Mouse (Mus musculus): ENCODE measurements around the gene Arf6. TPM values are rescaled to one million over a fixed set of nuclear protein-coding genes. Genes with fewer than 3 reads are reported as not detected.

The Arf6 gene
- polyA plus RNA-seq, 1 experiment from 2014 or later: 20.7 TPM

DNA sequence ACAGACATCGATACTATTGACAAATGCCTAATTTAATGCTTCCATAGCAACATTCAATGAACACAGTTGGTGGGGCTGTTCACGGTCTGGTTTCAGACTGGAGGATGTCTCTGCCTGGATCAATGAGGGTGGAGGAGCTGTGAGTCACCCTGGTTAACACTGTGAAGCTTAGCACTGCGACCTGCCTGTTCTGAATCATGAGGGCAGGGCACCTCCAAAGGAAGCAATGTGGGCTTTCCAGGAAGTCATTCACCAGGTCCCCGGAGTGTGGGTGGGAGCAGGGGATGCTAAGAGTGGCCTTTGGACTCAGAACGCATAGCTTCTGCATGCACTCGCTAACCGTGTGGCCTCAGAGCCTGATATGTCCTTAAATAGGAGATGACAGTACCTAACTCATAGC, 44.8 kb downstream of the Arf6 start:
- no peak for ATAC-seq
- H3K27ac ChIP-seq (ENCODE audit: low read length): no peak overlapping the region

DNA sequence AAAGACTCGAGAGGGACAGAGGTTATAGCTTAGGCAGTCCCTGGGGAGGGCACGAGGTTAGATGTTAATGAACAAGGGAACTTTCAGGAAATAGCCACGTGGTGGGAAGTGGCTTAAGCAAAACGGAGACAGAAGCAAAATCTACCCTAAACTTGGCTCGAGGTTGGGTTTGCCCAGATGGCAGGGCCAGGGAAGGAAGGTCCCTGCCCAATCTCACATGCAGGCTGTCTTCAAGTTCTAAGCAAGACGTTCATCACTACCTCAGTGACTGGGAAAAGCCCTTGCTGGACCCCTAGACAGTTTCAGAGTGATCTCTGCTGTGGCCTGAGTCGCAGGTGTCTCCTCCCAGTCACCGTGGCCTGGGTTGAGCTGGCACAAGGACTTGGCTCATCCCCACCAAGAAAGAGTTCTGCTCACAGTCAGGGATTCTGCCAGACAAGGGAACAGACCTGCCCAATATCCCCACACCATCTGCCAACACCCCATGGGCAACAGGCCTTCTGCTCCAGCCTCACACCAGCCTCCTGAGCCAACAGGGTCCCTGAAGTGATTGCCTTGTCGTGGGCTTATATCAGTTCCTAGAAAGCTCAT, 45.8 kb downstream of the Arf6 start:
- H3K36me3 ChIP-seq (ENCODE audit: control insufficient read depth, insufficient read depth, low read length): no peaks in the 10 kb centered on the region
- no peak overlapping the region for H3K27ac ChIP-seq (ENCODE audit: low read length)
- WGBS: 66% methylated on average over 9 of the region's 9 CpGs
- no peak overlapping the region for H3K4me3 ChIP-seq (ENCODE audit: low read depth, low read length)
- H3K4me1 ChIP-seq (ENCODE audit: control insufficient read depth, insufficient read depth, low read length): no peaks in the 10 kb centered on the region
- no peaks in the 10 kb centered on the region for H3K9me3 ChIP-seq (replicated peaks; ENCODE audit: control insufficient read depth, low read length, poor library complexity, severe bottlenecking)
- no peak overlapping the region for H3K4me2 ChIP-seq (ENCODE audit: low read length)
- H3K9ac ChIP-seq (ENCODE audit: low read depth, low read length): no peak overlapping the region
- H3K27me3 ChIP-seq (ENCODE audit: control insufficient read depth, insufficient read depth, low read depth, low read length): no peaks in the 10 kb centered on the region
- ATAC-seq: no peak

More for the DNA sequence above, 44.8 kb downstream of the Arf6 start:
- Histone ChIP-seq H3K27me3 (ENCODE audit: control insufficient read depth, insufficient read depth, low read depth, low read length) (no peaks in the 10 kb centered on the region), H3K36me3 (ENCODE audit: control insufficient read depth, insufficient read depth, low read length) (no peaks in the 10 kb centered on the region), H3K4me3 (ENCODE audit: low read depth, low read length) (no peak overlapping the region), H3K4me1 (ENCODE audit: control insufficient read depth, insufficient read depth, low read length) (no peaks in the 10 kb centered on the region), H3K9me3 (replicated peaks; ENCODE audit: control insufficient read depth, low read length, poor library complexity, severe bottlenecking) (no peaks in the 10 kb centered on the region), H3K4me2 (ENCODE audit: low read length) (no peak overlapping the region), H3K9ac (ENCODE audit: low read depth, low read length) (no peak overlapping the region)
- 76% methylated on average over 7 of the region's 7 CpGs for WGBS

DNA sequence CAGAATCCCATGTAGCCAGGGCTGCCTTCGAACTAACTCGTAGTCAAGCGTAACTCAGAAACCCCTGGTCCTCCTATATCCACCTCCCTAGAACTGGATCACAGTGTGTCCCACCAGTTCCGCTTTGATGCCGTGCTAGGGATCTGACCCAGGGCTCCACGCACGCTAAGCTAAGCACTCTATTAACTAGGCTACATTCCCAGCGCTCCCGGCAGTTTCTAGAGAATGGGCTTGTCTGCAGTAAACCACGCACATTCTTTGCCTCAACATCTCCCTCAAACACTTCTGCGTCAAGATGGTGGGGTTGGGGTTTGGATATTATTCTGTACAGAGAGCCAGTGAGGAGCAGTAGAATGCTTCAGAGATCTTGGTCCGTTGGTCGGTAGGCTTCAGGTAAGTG, 46.7 kb downstream of the Arf6 start:
- Histone ChIP-seq H3K27me3 (ENCODE audit: control insufficient read depth, insufficient read depth, low read depth, low read length) (no peaks in the 10 kb centered on the region), H3K4me3 (ENCODE audit: low read depth, low read length) (no peak overlapping the region), H3K36me3 (ENCODE audit: control insufficient read depth, insufficient read depth, low read length) (no peaks in the 10 kb centered on the region), H3K27ac (ENCODE audit: low read length) (no peak overlapping the region), H3K9me3 (replicated peaks; ENCODE audit: control insufficient read depth, low read length, poor library complexity, severe bottlenecking) (peaks cover 3% of the 10 kb centered on the region; the same call in 1 of the 2 replicates), H3K4me2 (ENCODE audit: low read length) (no peak overlapping the region), H3K9ac (ENCODE audit: low read depth, low read length) (no peak overlapping the region), H3K4me1 (ENCODE audit: control insufficient read depth, insufficient read depth, low read length) (no peaks in the 10 kb centered on the region)
- ATAC-seq: no peak
- WGBS: 87% methylated on average over 13 of the region's 13 CpGs

DNA sequence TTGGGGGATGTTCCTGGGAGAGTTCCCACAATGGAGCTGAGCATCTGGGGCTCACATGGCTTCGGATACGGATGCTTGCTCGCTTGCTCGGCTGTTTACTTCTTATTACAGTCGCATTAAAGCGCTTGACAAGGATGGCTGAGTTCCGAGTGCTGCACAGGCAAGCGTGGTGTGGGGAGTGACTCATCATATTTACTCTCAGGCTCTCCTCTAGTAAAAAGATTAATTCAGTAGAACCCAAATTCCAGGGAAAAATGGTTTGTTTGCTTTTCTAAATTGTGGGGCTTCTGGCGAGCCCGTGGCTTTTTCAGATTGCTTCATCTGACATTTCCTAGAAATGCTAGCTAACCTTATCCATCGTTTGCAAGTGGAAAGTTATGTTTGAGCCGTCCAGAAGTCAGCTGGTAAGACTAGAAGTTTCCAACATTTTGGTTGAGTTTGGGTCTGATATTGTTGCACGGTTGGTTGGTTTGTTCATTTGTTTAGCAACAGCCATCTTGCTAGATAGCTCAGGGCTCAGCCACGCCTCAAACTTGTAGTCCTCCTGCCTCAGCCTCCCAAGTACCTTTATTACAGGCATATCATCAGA, 47.2 kb downstream of the Arf6 start:
- H3K4me2 ChIP-seq (ENCODE audit: low read length): no peak overlapping the region
- H3K27ac ChIP-seq (ENCODE audit: low read length): no peak overlapping the region
- H3K9me3 ChIP-seq (replicated peaks; ENCODE audit: control insufficient read depth, low read length, poor library complexity, severe bottlenecking): peaks cover 3% of the 10 kb centered on the region; the same call in 1 of the 2 replicates
- H3K27me3 ChIP-seq (ENCODE audit: control insufficient read depth, insufficient read depth, low read depth, low read length): no peaks in the 10 kb centered on the region
- H3K9ac ChIP-seq (ENCODE audit: low read depth, low read length): no peak overlapping the region
- no peak overlapping the region for H3K4me3 ChIP-seq (ENCODE audit: low read depth, low read length)
- H3K36me3 ChIP-seq (ENCODE audit: control insufficient read depth, insufficient read depth, low read length): no peaks in the 10 kb centered on the region
- 86% methylated on average over 14 of the region's 14 CpGs for WGBS
- no peaks in the 10 kb centered on the region for H3K4me1 ChIP-seq (ENCODE audit: control insufficient read depth, insufficient read depth, low read length)
- ATAC-seq: no peak

DNA sequence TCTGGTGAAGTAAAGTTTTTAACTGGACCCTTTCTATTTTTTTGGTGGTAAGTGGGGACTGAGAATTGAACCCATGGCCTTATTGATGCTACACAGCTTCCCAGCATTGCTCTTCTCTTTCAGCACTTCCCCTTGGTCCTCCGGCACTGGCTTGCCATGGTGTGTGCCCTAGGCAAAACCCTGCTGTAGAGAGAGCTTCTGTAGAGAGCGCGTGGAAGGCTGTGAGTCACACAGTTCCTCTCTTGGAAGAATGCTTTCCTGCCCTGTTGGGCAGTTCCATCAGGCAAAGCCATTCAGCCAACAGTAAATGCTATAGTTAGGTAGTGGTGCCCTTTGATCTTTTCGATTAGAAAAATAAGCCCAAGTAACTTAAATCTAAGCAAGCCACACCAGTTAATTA, 47.7 kb downstream of the Arf6 start:
- ATAC-seq: no peak
- WGBS: 92% methylated on average over 4 of the region's 4 CpGs
- H3K4me1 ChIP-seq (ENCODE audit: control insufficient read depth, insufficient read depth, low read length): no peaks in the 10 kb centered on the region

DNA sequence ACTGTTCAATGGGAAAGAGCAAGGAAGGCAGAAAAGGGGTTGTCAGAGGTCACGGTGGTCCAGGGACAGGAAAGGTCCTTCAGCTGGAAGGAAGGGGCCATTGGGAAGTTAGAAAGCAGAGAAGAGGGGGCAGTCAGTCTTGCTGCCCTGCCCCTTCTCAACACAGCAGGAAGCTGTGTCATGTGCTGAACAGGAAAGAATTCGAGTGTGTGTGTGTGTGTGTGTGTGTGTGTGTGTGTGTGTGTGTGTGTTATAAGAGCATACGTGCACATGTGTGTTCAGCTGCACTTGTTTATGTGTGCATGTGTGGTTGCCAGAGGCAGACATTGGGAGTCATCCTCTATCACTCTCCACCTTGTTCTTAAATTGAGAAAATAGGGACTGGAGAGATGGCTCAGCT, 48.8 kb downstream of the Arf6 start:
- Histone ChIP-seq H3K36me3 (ENCODE audit: control insufficient read depth, insufficient read depth, low read length) (no peaks in the 10 kb centered on the region), H3K27ac (ENCODE audit: low read length) (no peak overlapping the region), H3K9me3 (replicated peaks; ENCODE audit: control insufficient read depth, low read length, poor library complexity, severe bottlenecking) (peaks cover 3% of the 10 kb centered on the region; the same call in 1 of the 2 replicates), H3K9ac (ENCODE audit: low read depth, low read length) (no peak overlapping the region), H3K27me3 (ENCODE audit: control insufficient read depth, insufficient read depth, low read depth, low read length) (no peaks in the 10 kb centered on the region), H3K4me3 (ENCODE audit: low read depth, low read length) (no peak overlapping the region), H3K4me2 (ENCODE audit: low read length) (no peak overlapping the region), H3K4me1 (ENCODE audit: control insufficient read depth, insufficient read depth, low read length) (no peaks in the 10 kb centered on the region)
- 76% methylated on average over 3 of the region's 3 CpGs for WGBS
- ATAC-seq: no peak

More for the DNA sequence above, 47.7 kb downstream of the Arf6 start:
- no peak overlapping the region for H3K9ac ChIP-seq (ENCODE audit: low read depth, low read length)
- H3K4me2 ChIP-seq (ENCODE audit: low read length): no peak overlapping the region
- no peak overlapping the region for H3K27ac ChIP-seq (ENCODE audit: low read length)
- H3K27me3 ChIP-seq (ENCODE audit: control insufficient read depth, insufficient read depth, low read depth, low read length): no peaks in the 10 kb centered on the region
- H3K4me3 ChIP-seq (ENCODE audit: low read depth, low read length): no peak overlapping the region
- peaks cover 3% of the 10 kb centered on the region; the same call in 1 of the 2 replicates for H3K9me3 ChIP-seq (replicated peaks; ENCODE audit: control insufficient read depth, low read length, poor library complexity, severe bottlenecking)
- no peaks in the 10 kb centered on the region for H3K36me3 ChIP-seq (ENCODE audit: control insufficient read depth, insufficient read depth, low read length)

DNA sequence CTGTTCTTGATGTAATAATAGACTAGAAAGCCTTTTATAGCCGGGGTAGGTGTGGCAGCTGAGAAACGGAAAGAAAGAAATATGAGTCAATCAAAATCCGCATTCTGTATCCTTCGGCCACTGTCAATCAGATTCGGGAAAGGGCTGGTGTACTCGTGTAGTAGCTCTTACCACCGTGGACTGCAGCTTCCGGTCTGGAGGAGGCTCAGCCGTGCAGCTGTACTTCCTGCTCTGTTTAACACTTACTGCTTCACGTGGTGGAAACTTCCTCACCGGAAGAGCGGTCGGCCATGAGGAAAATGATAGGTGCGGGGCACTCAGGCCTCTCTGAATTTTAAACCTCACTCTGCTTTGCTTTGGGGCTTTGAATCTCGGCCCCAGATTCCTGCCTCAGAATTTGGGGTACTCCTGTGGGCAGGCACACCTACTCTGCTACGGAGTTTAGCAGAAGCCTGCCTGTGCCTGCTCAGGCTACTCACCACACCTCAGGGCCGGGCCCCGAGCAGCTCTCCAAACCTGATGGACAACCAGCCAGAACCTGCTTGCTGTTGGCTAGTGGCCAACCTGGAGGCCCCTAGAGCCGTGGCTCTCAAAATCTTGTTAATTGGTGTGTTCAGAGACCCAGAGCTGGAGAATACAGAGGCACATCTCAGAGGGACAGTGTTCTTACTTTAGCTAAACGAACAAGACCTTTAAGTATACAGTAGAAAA, 51.0 kb downstream of the Arf6 start:
- no peaks in the 10 kb centered on the region for H3K36me3 ChIP-seq (ENCODE audit: control insufficient read depth, insufficient read depth, low read length)
- no peak overlapping the region for H3K9ac ChIP-seq (ENCODE audit: low read depth, low read length)
- H3K27me3 ChIP-seq (ENCODE audit: control insufficient read depth, insufficient read depth, low read depth, low read length): no peaks in the 10 kb centered on the region
- H3K4me1 ChIP-seq (ENCODE audit: control insufficient read depth, insufficient read depth, low read length): no peaks in the 10 kb centered on the region
- H3K27ac ChIP-seq (ENCODE audit: low read length): no peak overlapping the region
- ATAC-seq: no peak
- WGBS: 91% methylated on average over 20 of the region's 20 CpGs
- no peak overlapping the region for H3K4me2 ChIP-seq (ENCODE audit: low read length)
- peaks cover 3% of the 10 kb centered on the region; the same call in 1 of the 2 replicates for H3K9me3 ChIP-seq (replicated peaks; ENCODE audit: control insufficient read depth, low read length, poor library complexity, severe bottlenecking)
- H3K4me3 ChIP-seq (ENCODE audit: low read depth, low read length): no peak overlapping the region
